Mouse (Mus musculus) lung, postnatal 36 days (tissue): ENCODE results near the gene Anks1.

Experiments used
- DNase-seq: peaks from one replicate; pipeline ENCODE4 v3.0.0; 2022; ENCODE audit warnings: mixed read lengths

Anks1 gene

GRCm38 (mm10) chr17:28026111-28026872, 117.2 kb downstream of the Anks1 start:
- DNase-seq: peak; percentile 85

GRCm38 (mm10) chr17:28027197-28027596, 118.1 kb downstream of the Anks1 start:
- no peak for DNase-seq

DNA sequence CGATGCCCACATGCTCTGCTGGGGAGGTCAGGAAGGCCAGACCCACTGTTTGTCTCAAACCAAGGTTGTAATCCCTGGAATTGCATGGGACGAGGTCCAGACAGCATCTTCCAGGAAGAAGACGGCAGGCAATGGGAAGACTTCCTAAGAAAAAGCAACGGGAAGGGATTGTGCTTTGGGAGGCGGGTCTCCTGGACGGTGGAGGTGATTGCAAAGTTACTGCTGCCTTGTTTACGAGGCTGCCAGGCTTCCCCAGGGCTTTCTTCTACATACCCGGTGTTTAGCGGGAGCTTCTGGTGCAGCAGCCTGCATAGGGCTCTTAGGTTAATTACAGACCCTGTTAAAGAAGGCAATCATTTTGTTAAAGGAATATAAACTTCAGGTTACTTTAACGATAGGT, 119.1 kb downstream of the Anks1 start:
- DNase-seq: no peak

- DNase-seq: peak; percentile 72
These were observed 120.2 kb downstream of the Anks1 start for GRCm38 (mm10) chr17:28029308-28029707.

- DNase-seq: no peak
These were observed 121.3 kb downstream of the Anks1 start for GRCm38 (mm10) chr17:28030446-28030845.

DNA sequence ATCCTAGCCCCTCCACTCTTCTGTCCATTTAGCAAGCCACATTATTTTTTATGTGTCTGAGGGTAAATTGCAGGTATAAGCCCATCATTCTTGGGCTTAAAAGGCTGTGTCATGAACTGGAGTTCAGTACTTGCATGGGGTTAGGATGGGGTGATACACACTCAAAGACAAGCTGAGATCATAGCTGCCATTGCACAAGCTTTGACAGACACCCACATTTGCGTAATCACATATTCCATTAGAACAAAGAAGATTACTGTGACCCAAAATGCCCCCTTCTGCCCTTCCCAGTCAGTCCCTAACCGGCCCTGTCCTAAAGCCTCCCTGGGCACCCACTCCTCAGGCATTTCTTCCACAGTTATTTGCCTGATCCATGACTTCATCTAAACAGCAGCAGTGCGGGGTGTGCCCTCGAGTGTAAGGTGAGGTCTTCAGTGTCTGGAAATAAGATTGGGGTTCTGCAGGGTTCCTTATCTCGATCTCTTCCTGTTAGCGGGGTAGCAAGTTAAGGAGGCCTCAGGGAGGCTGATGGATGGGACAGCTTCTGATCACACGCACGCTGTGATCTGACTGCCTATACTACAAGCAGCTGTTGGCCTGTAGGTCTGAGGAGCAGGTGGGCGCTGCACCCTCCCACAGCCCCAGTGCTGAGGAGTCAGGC, 122.3 kb downstream of the Anks1 start:
- DNase-seq: peak; percentile 57

DNA sequence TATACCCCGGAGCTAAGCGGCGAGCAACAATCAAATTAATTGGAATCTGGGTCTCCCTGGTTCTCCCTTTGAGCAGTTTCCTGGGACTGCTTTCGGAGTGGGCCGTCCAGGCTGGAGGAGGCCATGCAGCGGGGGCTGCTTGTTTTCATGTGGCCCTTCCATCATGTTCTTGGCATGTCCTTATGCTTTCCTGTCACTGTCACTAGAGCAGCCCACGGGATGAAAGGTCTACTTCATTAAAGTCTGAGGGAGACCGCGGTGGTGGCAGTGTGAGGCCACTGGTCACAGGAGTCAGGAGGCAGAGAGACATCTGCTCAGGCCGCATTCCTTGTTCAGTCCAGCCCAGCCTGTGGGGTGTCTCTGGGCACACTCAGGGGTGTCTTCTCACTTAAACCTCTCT, 123.1 kb downstream of the Anks1 start:
- no peak for DNase-seq

DNA sequence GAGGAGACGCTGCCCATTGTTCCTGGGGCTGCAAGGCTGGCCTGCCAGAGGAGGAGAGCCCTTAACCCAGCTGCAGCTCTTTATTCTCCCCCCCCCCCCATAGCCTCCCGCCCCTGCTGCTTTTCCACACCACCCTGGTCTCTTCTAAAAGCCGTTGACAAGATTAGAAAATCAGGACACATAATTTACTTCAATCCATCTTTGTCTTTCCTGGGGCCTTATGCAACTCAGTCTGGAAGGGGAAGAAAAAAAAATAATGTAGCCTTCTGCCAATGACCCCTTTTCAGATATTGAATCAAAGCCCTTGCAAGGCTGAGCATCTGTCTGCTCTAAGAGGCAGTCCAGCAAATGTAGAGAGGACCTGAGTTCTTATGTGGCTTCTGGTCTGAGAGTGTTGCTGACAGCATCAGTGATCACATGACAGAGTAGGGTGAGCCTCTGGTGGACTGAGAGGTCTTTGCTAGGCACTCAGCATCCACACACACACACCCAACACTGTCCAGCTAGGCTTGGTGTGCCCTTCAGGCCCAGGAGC, 124.0 kb downstream of the Anks1 start:
- no peak for DNase-seq

DNA sequence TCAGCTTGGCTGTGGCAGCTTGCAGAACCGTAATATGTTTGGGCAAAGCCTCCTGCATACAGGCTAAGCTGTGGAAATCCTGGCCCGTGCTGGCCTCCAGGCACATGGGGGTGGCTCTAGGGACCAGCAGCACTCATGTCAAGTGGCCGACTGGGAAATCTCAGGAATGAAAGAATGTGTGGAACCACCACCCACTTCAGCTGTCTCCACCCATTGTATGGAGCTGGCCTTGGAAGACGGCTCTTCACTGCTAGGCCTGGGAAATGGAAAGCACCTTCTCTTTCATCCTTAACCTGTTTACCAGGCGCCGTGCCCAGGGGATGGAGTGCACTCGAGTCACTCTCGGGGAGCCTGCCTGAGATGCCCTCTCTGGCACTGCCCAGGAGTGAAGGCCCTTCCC, 125.9 kb downstream of the Anks1 start:
- peak; percentile 94 for DNase-seq

DNA sequence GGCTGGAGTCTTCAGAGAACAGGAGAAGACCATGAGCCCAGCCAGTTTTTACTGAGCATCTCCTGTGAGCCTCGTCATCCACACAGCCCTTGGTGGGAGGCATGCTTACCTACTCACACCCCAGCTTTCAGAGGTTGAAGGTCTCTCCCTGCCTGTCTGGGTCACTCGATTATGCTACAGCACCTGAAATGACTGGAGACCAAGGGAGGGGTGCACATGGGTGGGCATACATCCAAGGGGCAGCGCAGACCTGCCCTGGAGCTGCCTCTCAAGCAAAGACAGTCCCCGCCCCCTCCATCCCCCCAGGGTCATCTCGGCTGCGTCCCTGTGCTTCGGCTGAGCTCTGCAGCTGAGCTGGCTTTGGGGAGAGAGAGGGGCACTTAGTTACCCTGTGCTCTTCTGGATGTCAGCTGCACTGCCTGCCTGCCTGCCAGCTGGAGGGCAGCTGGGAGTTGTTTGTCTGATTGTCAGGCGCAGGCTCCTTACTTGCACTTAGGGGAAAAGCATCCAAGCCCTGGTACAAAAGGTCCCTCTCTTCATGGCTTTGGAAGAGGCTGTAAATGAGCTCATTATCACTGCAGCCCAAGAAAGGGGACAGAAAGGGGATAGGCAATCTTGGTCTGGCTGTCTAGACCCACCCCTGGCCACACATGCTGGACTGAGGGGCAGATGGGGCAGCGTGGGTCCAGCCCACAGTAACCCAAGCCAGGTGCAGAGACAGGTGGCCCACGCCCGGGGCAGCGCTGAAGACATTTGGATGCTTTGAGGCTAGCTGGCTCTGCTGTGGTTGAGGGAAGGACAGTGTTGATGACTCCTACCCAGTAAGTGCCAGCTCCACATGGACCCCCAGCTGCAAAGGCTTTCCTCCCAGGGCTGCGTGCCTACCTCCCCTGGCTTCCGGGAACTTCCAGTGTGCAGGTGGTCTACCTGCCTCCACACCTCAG, 128.0 kb downstream of the Anks1 start:
- no peak for DNase-seq

- no peak for DNase-seq
These were observed 131.5 kb downstream of the Anks1 start for GRCm38 (mm10) chr17:28040620-28041019.

DNA sequence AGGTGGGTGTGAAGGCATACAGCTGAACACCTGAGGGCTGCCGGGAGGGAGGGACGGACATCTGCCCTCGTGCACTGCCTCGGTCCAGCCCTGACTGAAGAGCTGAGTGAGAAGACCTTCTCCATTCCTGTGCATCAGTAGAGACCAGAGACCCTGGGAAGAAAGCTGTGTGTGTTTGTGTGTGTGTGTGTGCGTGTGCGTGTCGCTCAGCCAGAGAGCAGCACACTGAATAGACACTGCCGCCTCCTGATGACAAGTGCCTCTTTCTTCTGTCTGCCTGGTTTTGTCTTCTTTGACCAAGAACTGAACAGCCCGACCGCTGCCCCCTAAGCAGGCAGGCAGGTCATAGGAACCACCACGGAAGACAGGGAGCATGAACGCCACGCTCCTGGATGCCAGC, 132.2 kb downstream of the Anks1 start:
- DNase-seq: no peak

DNA sequence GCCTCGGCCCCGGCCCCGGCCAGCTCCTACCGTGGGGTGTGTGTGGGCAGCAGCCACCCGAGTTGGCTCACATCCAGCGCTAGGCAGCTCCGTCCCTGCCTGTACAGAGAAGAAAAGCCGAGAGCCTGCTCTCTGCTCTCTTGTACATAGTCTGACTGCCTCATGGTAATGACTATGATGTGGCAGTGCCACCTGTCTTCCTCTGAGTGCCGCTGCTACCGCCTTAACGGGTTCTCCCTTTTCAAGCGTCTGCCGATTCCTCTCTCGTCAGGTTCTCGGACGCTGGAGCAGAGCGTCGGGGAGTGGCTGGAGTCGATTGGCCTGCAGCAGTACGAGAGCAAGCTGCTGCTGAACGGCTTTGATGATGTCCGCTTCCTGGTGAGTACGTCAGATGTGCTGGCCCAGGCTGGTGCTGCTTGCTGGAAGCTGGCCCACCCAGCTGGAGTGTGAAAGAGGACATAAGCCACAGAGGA, 133.2 kb downstream of the Anks1 start:
- peak; percentile 61 for DNase-seq

GRCm38 (mm10) chr17:28047017-28047416, 137.9 kb downstream of the Anks1 start:
- DNase-seq: no peak

DNA sequence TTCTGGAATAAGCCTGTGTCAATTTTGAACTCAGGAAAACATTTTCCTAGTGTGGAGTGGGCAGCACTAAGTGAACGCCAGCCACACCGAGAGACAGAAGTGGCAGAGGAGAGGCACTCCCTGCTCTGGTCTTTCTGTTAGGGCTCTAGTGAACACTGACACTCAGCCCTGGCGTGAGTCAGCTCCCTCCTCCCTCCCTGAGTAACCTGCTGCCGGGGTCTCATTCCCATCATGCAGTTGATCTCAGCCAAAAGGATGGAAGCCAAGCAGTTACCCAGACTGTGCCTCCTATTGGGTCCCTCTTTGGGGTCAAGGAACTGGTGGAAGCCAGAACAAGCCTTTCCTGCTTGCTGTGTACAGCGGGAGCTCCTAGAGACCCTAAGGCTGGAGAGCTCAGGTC, 138.4 kb downstream of the Anks1 start:
- DNase-seq: no peak

DNA sequence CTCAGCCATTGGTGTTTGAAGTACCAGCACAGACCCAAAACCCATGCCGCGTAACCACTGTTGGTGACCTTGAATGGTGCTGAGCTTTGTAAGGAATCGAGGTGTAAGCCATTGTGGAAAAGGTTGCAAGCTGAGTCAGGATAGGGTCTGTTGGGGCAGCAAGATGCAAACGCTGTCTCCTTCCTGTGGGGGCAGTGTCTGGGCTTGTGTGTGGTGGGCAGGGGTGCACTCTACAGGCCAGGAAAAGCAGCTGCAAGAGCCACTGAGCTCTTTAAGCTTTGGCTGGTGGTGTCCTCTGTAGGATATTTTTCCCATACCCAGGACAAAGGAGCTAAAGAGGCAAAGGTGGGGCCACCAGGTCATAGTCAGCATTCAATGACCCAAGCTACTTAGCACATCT, 139.3 kb downstream of the Anks1 start:
- peak; percentile 35 for DNase-seq

- peak; percentile 76 for DNase-seq
These were observed 141.1 kb downstream of the Anks1 start for GRCm38 (mm10) chr17:28050210-28050609.

- DNase-seq: no peak
These were observed 143.3 kb downstream of the Anks1 start for GRCm38 (mm10) chr17:28052293-28052863.

- DNase-seq: peak; percentile 42
These were observed 149.2 kb downstream of the Anks1 start for GRCm38 (mm10) chr17:28058346-28058745.

GRCm38 (mm10) chr17:28060681-28061080, 151.6 kb downstream of the Anks1 start:
- no peak for DNase-seq

DNA sequence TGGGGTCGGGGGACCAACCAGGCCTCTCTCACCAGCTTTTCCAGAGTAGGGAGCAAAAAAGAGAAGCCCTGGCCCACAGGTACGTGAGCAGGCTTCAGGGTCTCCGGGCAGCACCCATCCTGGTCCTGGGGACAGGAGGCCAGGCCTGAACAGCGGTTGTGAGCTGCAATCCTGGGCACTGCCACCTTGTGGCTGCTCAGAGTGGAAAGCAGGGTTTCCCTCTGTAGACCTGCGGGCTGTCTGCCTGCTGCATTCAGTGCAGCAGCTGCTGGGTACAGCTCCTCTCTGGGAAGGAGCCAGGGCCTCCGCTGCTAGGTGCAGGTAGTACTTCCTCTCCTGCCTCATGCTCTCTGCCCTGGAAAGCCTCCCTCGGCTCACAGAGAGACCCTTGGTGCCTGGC, 152.4 kb downstream of the Anks1 start:
- DNase-seq: peak; percentile 40

- peak; percentile 37 for DNase-seq
These were observed 153.6 kb downstream of the Anks1 start for GRCm38 (mm10) chr17:28062710-28063109.

GRCm38 (mm10) chr17:28063163-28063562, 154.1 kb downstream of the Anks1 start:
- no peak for DNase-seq
